Mouse (Mus musculus) 3T3-L1 (cell line): ENCODE measurements around the gene Arhgef12.

Experiments used
- DNase-seq: peaks from one replicate; pipeline ENCODE4 v3.0.0-alpha.2; 2015; ENCODE audit warnings: low read depth, low spot score

Arhgef12 gene

GRCm38 (mm10) chr9:43109125-43109524 lies 2.1 kb upstream of the Arhgef12 start:
- DNase-seq, result no peak

- DNase-seq, result no peak
Measured at GRCm38 (mm10) chr9:43108721-43109120, 1.7 kb upstream of the Arhgef12 start.

GRCm38 (mm10) chr9:43108081-43108480 lies 1.0 kb upstream of the Arhgef12 start:
- DNase-seq, result no peak

- DNase-seq, result no peak
Measured at GRCm38 (mm10) chr9:43107555-43107954, 516 bp upstream of the Arhgef12 start.

GRCm38 (mm10) chr9:43106426-43107186 lies 433 bp downstream of the Arhgef12 start:
- DNase-seq, result peak; percentile 53

- peak; percentile 89 for DNase-seq
Measured at GRCm38 (mm10) chr9:43105664-43106361, 1.2 kb downstream of the Arhgef12 start.

GRCm38 (mm10) chr9:43104873-43105663 lies 2.0 kb downstream of the Arhgef12 start:
- peak; percentile 48 for DNase-seq

- no peak for DNase-seq
Measured at GRCm38 (mm10) chr9:43104526-43104872, 2.5 kb downstream of the Arhgef12 start.

- DNase-seq, result peak; percentile 26
Measured at GRCm38 (mm10) chr9:43103675-43104299, 3.3 kb downstream of the Arhgef12 start.

GRCm38 (mm10) chr9:43102931-43103330 lies 4.1 kb downstream of the Arhgef12 start:
- DNase-seq, result no peak

- no peak for DNase-seq
Measured at GRCm38 (mm10) chr9:43101936-43102595, 5.0 kb downstream of the Arhgef12 start.

GRCm38 (mm10) chr9:43098922-43099321 lies 8.1 kb downstream of the Arhgef12 start:
- peak; percentile 40 for DNase-seq

- DNase-seq, result peak; percentile 74
Measured at GRCm38 (mm10) chr9:43097801-43098557, 9.1 kb downstream of the Arhgef12 start.

- DNase-seq, result peak; percentile 42
Measured at GRCm38 (mm10) chr9:43096337-43096736, 10.7 kb downstream of the Arhgef12 start.

GRCm38 (mm10) chr9:43094828-43095227 lies 12.2 kb downstream of the Arhgef12 start:
- no peak for DNase-seq

- DNase-seq, result peak; percentile 45
Measured at GRCm38 (mm10) chr9:43093803-43094202, 13.2 kb downstream of the Arhgef12 start.

GRCm38 (mm10) chr9:43085686-43086285 lies 21.3 kb downstream of the Arhgef12 start:
- DNase-seq, result no peak

- DNase-seq, result peak; percentile 36
Measured at GRCm38 (mm10) chr9:43084496-43085362, 22.3 kb downstream of the Arhgef12 start.

- no peak for DNase-seq
Measured at GRCm38 (mm10) chr9:43083441-43084055, 23.5 kb downstream of the Arhgef12 start.
